Mouse (Mus musculus) bone marrow, adult 2 months (tissue): ENCODE data around the gene Kctd3. TPM values are rescaled to one million over a fixed set of nuclear protein-coding genes. Genes with fewer than 3 reads are reported as not detected.

ENCODE experiments used
- H3K27ac ChIP-seq: fragments of 200-500 bp; 2 replicates; pipeline ENCODE4 v1.5.1; 2012; ENCODE audit warnings: low read depth, mild to moderate bottlenecking, control low read depth, inconsistent platforms, low read length; ENCODE audit not compliant: control insufficient read depth, poor library complexity, insufficient read depth
- H3K4me1 ChIP-seq: fragments of 200-500 bp; 2 replicates; pipeline ENCODE4 v1.6.1; 2011; ENCODE audit warnings: low read length; ENCODE audit not compliant: control insufficient read depth, insufficient read depth
- H3K4me3 ChIP-seq: fragments of 200-500 bp; replicated peaks from 2 replicates; pipeline ENCODE3; 2011; ENCODE audit warnings: mild to moderate bottlenecking, low read depth, low read length, control low read depth; ENCODE audit not compliant: control insufficient read depth
- CTCF ChIP-seq: fragments of 200-500 bp; IDR thresholded peaks from 2 replicates; pipeline ENCODE4 v1.5.1; 2011; ENCODE audit warnings: low read length, control low read depth; ENCODE audit not compliant: control insufficient read depth, insufficient read depth
- POLR2A ChIP-seq: fragments of 200-500 bp; IDR thresholded peaks from 2 replicates; pipeline ENCODE4 v1.6.1; 2011; ENCODE audit warnings: low read depth, mild to moderate bottlenecking, control low read depth, low read length, borderline replicate concordance; ENCODE audit not compliant: control insufficient read depth
- WGBS: fragments of 180-500 bp; shearing (Covaris S2); methylation state at CpG from one replicate; pipeline ENCODE4 v1.1.7; 2018; 5-methylcytosine and 5-hydroxymethylcytosine counted together
- polyA plus RNA-seq: library from polyadenylated mRNA; stranded (reverse); fragments of >200 nt; gene quantifications from 2 replicates; pipeline ENCODE4 v1.2.4, GENCODE M21; 2011; ENCODE audit warnings: low replicate concordance; ENCODE audit not compliant: missing spikeins, insufficient read depth, insufficient read length

Gene Kctd3
- polyA plus RNA-seq, 1 experiment = 17.1 TPM

GRCm38 (mm10) chr1:189022925-189023700 is 15.5 kb upstream of the Kctd3 start:
- H3K4me3 ChIP-seq = no peak overlapping the region
- H3K4me1 ChIP-seq = no peaks in the 10 kb centered on the region
- 41% methylated on average over 7 of the region's 7 CpGs for WGBS
- H3K27ac ChIP-seq = no peak overlapping the region
- TF ChIP-seq POLR2A = no peak
- no peak for TF ChIP-seq CTCF

- TF ChIP-seq CTCF (no peak), POLR2A (no peak)
- Histone ChIP-seq H3K27ac (no peak overlapping the region), H3K4me3 (no peak overlapping the region), H3K4me1 (no peaks in the 10 kb centered on the region; the same call in 1 of the 2 replicates)
- 73% methylated on average over 2 of the region's 2 CpGs for WGBS
Measured at GRCm38 (mm10) chr1:189015372-189015771, 7.7 kb upstream of the Kctd3 start.

GRCm38 (mm10) chr1:189013587-189013921 is 5.9 kb upstream of the Kctd3 start:
- H3K4me3 ChIP-seq = no peak overlapping the region
- no peaks in the 10 kb centered on the region; the same call in 1 of the 2 replicates for H3K4me1 ChIP-seq
- 20% methylated on average over 4 of the region's 4 CpGs for WGBS
- TF ChIP-seq POLR2A (no peak), CTCF (no peak)
- no peak overlapping the region for H3K27ac ChIP-seq

- Histone ChIP-seq H3K4me3 (no peak overlapping the region), H3K27ac (no peak overlapping the region), H3K4me1 (no peaks in the 10 kb centered on the region; the same call in 1 of the 2 replicates)
- TF ChIP-seq POLR2A (no peak), CTCF (no peak)
- WGBS = 12% methylated on average over 16 of the region's 16 CpGs
Measured at GRCm38 (mm10) chr1:189012846-189013586, 5.4 kb upstream of the Kctd3 start.

- WGBS = 83% methylated on average over 4 of the region's 4 CpGs
- Histone ChIP-seq H3K4me1 (no peaks in the 10 kb centered on the region; the same call in 1 of the 2 replicates), H3K4me3 (no peak overlapping the region), H3K27ac (no peak overlapping the region)
- TF ChIP-seq POLR2A (no peak), CTCF (no peak)
Measured at GRCm38 (mm10) chr1:189010671-189011070, 3.0 kb upstream of the Kctd3 start.

GRCm38 (mm10) chr1:189007980-189008324 is 311 bp upstream of the Kctd3 start:
- peak overlapping the region; percentile 35 for H3K4me3 ChIP-seq
- WGBS = 46% methylated on average over 7 of the region's 7 CpGs
- TF ChIP-seq POLR2A (no peak), CTCF (no peak)
- H3K27ac ChIP-seq = no peak overlapping the region
- H3K4me1 ChIP-seq = no peaks in the 10 kb centered on the region; the same call in 1 of the 2 replicates

- TF ChIP-seq POLR2A (no peak), CTCF (no peak)
- 10% methylated on average over 7 of the region's 7 CpGs for WGBS
- Histone ChIP-seq H3K4me3 (peak overlapping the region; percentile 77), H3K4me1 (no peaks in the 10 kb centered on the region), H3K27ac (no peak overlapping the region)
Measured at GRCm38 (mm10) chr1:189006826-189007225, 815 bp downstream of the Kctd3 start.

- Histone ChIP-seq H3K4me1 (no peaks in the 10 kb centered on the region), H3K27ac (no peak overlapping the region), H3K4me3 (no peak overlapping the region)
- TF ChIP-seq CTCF = no peak
- TF ChIP-seq POLR2A = no peak
- 54% methylated on average over 5 of the region's 5 CpGs for WGBS
Measured at GRCm38 (mm10) chr1:189006267-189006666, 1.4 kb downstream of the Kctd3 start.
